Mouse (Mus musculus) MN1 (cell line): ENCODE data around the gene Arhgef18.

ENCODE experiments used
- DNase-seq: peaks from one replicate; pipeline ENCODE4 v3.0.0-alpha.2; 2016; ENCODE audit warnings: low spot score

Gene Arhgef18

GRCm38 (mm10) chr8:3392771-3393710 is at the start of gene Arhgef18:
Arhgef18 (plus strand) TSS chr8:3393006.
- peak; percentile 87 for DNase-seq

DNA sequence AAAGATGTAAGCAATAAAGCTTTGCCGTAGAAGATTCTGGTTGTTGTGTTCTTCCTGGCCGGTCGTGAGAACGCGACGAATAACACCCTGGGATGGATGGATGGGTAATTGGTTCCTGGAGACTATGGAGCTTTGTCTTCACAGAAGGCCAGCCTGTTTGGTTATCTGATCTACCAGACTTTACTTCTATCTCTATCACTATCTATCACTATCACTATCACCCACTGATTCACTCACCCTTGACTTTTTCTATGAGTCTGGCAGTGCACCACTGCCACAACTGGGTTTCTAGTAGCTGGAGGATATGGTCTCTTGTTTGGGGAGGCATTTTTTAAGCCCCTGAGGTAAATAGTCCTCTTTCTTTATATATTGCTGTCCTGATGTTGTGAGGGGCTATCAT is 47.5 kb upstream of the Arhgef18 start:
- no peak for DNase-seq

- DNase-seq: peak; percentile 89
Measured at GRCm38 (mm10) chr8:3346691-3347413, 46.0 kb upstream of the Arhgef18 start.

- peak; percentile 78 for DNase-seq
Measured at GRCm38 (mm10) chr8:3348142-3348823, 44.5 kb upstream of the Arhgef18 start.

- DNase-seq: no peak
Measured at GRCm38 (mm10) chr8:3350747-3351146, 42.1 kb upstream of the Arhgef18 start.

DNA sequence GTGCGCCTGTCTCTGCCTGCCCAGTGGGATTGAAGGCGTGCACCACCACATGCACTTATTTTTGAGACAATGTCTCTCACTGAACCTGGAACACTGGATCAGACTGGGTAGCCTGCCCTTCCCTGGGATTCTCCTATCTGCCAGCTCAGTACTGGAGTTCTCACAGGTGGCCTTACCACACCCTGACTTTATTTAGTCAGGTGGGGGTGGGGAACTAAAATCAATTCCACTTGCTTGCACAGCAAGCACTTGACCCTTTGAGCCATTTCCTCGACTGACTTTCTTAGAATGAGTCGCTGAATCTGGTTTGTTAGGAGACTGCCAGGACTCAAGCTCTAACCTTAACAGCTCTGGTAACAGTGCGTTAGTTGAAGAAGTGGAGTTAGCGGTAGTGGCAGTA is 40.1 kb upstream of the Arhgef18 start:
- DNase-seq: no peak

DNA sequence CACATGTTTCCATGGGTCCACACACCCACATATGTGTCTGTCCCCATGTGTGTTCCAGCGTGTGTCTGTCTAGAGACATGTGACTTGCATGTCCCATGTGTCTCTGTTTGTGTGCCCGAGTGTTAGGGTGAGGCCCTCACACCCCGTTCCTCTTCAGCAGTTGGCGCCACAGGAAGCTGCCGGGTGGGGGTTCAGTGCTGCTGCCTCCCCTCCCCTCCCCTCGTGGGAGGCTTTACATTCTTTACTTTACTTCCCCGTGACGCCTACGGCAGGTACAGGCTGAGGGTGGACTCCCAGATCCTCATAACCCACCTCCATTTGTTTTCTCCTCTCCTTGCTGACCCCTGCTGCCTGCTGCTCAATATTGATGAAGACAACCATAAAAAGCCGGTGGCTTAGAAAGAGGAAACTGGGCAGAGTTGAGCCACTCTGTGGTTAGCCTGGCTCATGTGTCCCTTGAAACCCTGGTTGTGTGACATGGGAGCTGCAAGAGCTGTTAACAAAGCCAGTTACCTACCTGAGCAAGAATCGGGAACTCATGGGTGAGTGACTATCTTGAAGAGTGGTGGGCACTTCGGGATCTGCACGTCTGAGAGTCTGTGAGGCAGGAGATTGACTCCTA is 39.5 kb upstream of the Arhgef18 start, which contains the start of gene A430078G23Rik:
A430078G23Rik (plus strand) TSS at position 227 of the 622 bp plus-strand sequence.
- no peak for DNase-seq

- DNase-seq: no peak
Measured at GRCm38 (mm10) chr8:3353811-3354442, 38.9 kb upstream of the Arhgef18 start.

GRCm38 (mm10) chr8:3354443-3354812 is 38.4 kb upstream of the Arhgef18 start:
- no peak for DNase-seq

DNA sequence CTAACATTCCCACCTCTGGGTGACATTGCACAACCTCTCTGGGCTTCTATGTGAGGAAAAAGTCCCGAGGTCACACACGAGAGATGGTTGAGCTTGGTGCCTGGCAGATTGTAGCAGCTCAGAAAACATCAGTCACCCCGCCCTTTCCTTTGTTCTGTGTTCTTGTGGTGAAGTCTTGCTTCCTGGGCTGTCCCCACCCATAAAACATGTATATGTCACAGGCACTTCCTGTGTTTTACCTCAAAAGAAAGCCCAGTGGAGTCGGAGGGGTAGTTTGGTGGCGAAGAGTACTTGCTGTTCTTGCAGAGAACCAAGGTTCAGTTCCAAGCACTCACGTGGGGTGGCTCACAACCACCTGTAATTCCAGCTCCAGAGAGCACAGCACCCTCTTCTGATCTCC is 37.2 kb upstream of the Arhgef18 start:
- no peak for DNase-seq

DNA sequence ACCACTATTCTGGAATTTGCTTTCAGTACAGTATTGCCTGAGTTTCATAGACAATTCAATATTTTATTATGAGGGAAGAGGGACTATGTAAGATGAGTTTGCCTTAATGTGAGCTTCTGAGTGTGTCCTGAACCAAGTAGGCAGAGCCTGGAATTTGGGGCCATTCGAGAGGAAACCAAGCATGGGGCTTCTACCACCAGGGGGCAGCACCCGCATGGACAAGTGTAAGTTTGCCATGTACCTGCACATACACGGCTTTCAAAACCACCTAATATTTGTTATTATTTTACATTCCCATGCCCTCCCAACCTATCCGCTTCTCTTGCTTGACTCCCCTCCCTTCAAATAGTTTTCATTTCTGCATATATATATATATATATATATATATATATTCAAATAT is 34.7 kb upstream of the Arhgef18 start:
- peak; percentile 87 for DNase-seq

DNA sequence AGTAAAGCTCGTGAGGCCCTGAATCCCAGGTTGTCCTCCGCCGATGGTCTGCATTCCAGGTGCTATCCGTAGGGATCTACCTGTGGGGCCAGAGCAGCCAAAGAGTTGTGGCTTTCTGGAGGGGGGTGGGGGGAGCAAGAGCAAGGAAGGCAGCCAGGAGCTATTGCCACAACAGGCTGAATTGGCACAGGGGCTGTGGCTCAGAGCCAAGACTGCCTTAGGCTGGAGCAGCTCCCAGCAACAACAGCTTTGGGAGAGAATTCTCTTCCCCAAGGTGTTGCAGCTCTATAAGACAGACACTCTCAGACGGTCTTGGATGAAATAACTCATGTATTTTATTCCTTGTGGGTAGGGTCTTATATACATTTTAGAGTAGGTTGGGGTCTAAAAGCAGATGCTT is 25.7 kb upstream of the Arhgef18 start:
- DNase-seq: no peak

DNA sequence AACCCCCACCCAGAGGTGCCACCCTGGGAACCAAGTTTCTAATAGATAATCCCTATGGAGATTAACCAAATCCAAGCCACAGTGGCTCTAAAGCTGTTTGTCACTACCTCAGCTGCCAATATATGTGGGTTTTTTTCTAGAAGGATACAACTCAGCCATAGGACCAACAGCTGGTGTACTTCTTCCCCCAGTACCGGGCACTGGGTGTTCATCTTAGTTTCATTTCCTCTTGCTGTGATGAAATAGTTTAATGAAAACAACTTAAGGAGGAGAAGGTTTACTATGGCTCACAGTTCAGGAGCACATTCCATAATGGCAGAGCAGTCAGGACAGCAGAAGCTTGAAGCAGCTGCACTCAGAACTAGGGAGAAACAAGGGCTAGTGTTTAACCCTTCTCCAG is 24.7 kb upstream of the Arhgef18 start:
- no peak for DNase-seq

DNA sequence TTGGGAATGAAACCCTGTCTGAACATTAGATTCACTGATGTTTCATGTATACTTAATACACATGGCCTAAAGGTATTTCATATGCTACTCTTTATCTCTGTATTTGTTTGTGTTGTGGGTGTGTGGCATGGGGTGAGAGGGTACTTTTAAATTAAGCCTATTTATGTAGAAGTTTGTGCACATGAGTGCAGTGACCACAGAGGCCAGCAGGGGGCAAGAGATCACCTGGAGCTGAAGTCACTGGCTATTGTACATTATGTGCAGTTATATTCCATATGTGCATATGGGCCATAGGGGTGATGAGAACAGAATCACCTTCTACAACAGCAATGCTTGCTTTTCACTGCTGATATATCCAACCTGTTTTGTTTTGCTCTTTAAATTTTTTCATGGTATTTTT is 17.1 kb upstream of the Arhgef18 start:
- no peak for DNase-seq

- DNase-seq: peak; percentile 63
Measured at GRCm38 (mm10) chr8:3376641-3377274, 16.0 kb upstream of the Arhgef18 start.

DNA sequence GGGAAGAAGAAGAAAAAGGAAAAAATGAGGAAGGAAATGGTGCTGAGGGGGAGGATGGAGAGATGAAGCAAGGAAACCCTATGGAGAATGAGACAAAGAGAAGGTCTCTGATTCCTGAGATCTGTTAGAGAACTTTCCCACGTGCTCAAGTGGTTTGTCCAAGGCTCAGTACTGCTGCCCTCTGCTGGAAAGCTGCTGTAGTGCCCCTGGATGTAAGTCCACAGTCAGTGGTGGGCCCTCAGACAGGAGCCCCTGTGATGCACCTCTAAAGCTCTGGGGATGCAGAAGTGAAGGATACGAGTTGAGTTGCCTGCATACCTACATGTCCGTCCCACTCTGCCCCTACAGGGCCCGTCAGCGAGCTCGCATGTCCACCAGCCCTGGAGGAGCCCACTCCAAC is 5.5 kb upstream of the Arhgef18 start:
- peak; percentile 91 for DNase-seq

DNA sequence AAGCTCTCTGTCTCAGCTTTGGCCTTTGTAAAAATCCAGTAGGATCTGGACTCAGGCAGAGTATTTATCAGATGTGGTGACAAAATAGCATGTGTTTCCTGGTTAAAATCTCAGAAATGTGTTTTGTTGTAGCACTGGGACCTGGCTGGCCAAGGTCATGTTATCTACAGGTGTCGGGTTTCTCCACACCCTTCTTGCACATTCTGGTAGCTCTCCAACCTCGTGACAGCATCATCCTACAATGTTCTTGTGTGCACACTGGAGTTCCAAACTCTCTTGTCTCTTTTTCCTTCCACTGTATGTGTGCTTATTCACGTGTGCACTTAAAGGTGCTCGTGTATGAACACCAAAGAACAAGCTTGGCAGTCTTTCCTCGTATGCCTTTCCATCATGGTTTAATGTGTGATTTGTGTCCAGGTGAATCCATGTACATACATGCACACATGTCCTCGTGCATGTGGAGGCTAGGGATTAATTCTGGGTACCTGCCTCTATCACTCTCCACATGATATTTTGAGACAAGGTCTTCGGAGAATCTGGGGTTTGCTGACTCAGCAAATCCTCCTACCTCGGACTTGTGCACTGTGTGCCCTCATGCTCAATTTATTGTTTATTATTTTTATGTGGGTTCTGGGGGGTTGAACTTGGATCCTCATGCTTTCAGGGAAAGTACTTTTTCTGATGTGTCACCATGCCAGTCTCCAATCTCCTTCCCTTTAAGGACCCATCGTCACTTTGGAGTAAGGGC is 4.0 kb upstream of the Arhgef18 start:
- no peak for DNase-seq

- no peak for DNase-seq
Measured at GRCm38 (mm10) chr8:3389506-3389905, 3.3 kb upstream of the Arhgef18 start.

- DNase-seq: no peak
Measured at GRCm38 (mm10) chr8:3392293-3392692, 513 bp upstream of the Arhgef18 start.

DNA sequence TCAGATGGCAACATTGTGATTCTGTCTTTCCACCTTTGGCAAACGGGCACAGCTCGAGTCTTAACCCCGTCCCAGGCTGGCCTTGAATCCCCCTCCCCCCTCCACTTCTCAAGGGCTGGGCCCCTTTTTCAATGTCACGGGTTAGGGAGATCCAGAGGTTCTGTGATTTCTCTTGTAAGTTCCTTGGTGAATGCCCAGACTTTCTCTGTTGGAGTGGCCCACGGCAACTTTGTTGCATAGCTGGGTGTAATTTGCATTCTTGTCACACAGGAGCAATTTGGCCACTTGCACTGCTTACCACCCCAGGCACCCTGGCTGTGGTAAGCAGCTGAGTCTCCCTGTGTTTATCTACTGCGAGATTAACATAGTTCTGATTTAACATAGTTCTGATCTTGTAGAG is 1.8 kb downstream of the Arhgef18 start:
- DNase-seq: no peak
